Mouse (Mus musculus): ENCODE measurements around the gene Eml5.

GRCm38 (mm10) chr12:98896761-98897160 is 4.5 kb downstream of the Eml5 start:
- no peak for TF ChIP-seq POLR2A (IDR thresholded peaks at IDR 0.05; ENCODE audit: insufficient read depth, low read depth, low read length)
- no peak for TF ChIP-seq CTCF (IDR thresholded peaks at IDR 0.05; ENCODE audit: insufficient read depth, low read depth, low read length)
